Mouse (Mus musculus) brown adipose tissue, adult 24 weeks (tissue): ENCODE data around the gene Lyrm7. TPM values are rescaled to one million over a fixed set of nuclear protein-coding genes. Genes with fewer than 3 reads are reported as not detected.
"Not testable (repeated sequence)": the region's sequence is repeated elsewhere in the genome, so short reads cannot be mapped to it uniquely, and the experiment has no call there.

Experiments
- H3K27ac ChIP-seq: fragments of 200-500 bp; replicated peaks from 2 replicates; pipeline ENCODE4 v1.5.1; 2012; ENCODE audit warnings: low read depth, mild to moderate bottlenecking, low read length
- H3K4me1 ChIP-seq: fragments of 200-500 bp; 2 replicates; pipeline ENCODE4 v1.6.1; 2012; ENCODE audit warnings: low read length, mixed read lengths; ENCODE audit not compliant: control insufficient read depth, insufficient read depth, insufficient read length
- H3K4me3 ChIP-seq: fragments of 200-500 bp; 2 replicates; pipeline ENCODE4 v1.5.1; 2012; ENCODE audit warnings: low read depth, mild to moderate bottlenecking, low read length, moderate library complexity; ENCODE audit not compliant: insufficient read depth
- polyA plus RNA-seq: library from polyadenylated mRNA; stranded (reverse); fragments of >200 nt; gene quantifications from 2 replicates; pipeline ENCODE4 v1.2.4, GENCODE M21; 2012; ENCODE audit not compliant: missing spikeins, insufficient read depth, insufficient read length

Gene Lyrm7
- 51.4 and 62.3 TPM in 2 replicates for polyA plus RNA-seq

DNA sequence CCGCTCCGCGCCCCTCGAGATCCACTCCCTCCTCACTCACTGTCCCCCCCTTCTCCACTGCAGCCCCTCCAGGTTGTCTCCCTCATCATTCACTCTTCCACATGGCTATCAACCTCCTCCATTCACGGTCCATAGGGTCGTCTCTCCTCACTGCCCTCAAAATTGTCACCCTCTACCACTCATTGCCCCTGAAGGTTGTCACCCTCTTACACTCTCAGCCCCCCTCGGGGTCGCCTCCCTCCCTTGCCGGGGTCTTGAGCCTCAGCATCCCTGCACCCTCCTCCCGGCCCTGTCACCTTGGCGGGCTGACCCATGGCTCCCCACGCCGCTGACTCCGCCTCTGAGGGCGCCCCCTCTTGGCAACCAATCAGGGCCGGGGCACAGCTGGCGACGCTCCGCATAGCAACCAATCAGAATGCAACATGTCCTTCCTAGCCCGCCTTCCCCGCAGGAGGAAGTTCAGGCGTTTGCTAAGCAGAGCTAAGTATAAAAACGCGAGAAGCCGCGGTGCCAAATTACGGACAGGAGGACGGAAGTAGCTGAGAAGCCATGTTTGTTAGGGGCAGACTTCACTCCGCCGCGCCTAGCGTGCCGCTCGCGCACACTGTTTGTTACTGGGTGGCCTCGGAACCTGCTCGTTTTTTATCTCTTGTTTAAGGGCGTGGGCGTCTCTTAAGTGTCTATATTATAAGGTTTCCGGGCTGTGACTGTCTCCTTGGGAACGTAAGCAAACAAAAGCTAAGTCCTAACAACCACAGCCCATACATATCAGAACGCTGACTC, at the start of gene Lyrm7:
TSS of gene Lyrm7 (minus strand) at position 661 of the 783 bp plus-strand sequence.
- H3K27ac ChIP-seq: peak within 1 kb of the TSS; percentile 96
- no peaks in the 10 kb centered on the region for H3K4me1 ChIP-seq
- H3K4me3 ChIP-seq: peak within 1 kb of the TSS; percentile 95

DNA sequence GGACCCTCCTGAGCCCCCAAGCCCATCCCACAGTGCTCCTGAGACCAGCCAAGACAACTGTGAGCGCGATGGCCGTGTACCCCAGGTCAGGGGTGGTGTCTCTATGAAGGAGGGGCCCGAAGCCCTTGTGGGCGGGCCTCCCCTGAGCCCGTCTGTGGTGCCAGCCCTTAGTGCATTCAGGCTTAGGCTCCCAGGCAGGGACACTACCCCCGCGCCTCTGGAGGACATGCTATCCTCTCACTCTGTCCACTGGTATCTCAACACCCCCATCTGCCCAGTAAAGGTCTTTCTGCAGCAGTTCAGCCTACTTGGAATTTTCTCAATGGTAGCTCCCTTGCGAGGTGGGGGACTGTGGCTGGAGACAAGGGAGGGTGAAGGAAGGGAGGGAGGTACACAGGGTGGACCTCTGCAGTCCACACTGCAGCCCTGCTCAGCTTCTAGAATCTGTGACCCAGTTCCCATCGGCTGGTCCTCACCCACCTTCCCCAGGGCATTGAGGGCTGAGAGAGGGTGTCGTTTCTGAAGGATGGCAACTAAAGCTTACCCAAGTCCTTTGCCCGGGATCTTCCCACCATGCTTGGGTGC, 49.5 kb upstream of the Lyrm7 start:
- Histone ChIP-seq H3K4me1 (peaks cover 11% of the 10 kb centered on the region), H3K4me3 (no peak overlapping the region), H3K27ac (no peak overlapping the region)

DNA sequence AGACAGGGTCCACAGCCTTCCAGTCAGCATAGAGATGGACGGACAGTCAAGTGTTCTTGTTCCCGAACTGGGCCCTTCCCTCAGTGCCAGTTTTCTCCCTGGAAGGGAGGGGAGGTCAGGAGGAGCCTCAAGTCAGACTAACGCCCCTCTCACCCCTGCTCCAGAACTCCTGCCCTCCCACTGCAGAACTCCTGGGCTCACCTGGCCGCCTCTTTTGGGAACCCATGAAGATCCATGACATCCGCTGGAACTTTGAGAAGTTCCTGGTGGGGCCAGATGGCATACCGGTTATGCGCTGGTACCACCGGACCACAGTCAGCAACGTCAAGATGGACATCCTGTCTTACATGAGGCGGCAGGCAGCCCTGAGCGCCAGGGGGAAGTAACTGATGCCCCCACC, 48.6 kb upstream of the Lyrm7 start:
- Histone ChIP-seq H3K27ac (no peak overlapping the region), H3K4me3 (no peak overlapping the region), H3K4me1 (peaks cover 16% of the 10 kb centered on the region)

DNA sequence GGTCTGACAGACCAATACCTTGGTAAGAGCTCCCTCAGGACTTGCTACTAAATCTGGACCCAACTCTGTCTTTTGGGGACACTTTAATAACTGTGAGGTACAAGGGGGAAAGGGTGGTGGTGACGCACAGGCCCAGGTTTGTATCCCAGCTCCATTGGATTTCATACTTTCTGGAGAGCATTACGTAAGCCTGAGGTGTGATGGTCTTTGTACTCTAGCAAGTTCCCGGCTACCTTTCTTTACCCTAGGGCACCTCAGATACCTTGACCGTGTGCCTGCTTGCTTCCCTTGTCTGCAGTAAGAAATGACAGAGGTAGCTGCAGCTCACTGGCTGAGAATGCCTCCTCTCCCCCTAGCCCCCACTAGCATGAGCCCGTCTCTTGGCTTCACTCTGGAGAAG, 46.5 kb upstream of the Lyrm7 start:
- Histone ChIP-seq H3K4me1 (peaks cover 18% of the 10 kb centered on the region), H3K4me3 (no peak overlapping the region), H3K27ac (no peak overlapping the region)

DNA sequence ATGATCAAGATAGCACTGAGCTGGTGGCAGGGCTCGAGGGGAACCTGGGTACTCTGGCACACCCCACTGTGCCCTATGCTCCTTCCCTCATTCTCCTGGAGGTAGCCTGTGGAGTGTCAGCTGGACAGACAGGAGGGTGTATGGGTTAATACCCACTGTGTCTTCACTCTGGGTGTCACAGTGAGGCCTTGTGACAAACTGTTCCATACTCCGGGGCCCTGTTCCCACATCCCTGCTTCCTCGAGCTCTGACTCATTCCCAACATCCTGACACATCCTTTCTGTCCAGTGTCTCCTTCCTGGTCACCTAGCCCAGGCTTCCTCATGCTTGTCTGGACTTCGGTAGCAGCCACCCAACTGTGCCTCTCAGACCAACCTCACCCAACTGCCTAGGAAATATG, 45.8 kb upstream of the Lyrm7 start:
- H3K27ac ChIP-seq: peak overlapping the region; percentile 41
- no peak overlapping the region for H3K4me3 ChIP-seq
- peaks cover 18% of the 10 kb centered on the region for H3K4me1 ChIP-seq

DNA sequence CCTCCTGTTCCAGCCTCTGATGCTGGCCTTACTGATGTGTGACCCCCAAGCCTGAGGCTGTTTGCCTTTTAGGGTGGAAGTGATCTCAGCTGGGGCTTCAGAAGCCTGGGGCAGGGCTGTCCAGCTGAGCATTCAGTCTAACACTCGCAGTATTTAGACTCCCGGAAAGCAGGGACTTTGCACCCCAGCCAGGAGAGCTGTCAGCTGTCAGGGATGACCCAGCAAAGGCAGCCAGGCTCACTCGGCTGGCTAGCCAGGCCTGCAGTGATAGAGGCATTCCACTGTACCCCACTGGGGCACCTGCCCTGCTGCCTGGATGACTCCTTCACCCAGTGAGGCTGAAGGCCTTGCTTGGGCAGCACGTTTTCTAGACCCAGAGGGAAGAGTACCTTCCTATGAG, 45.2 kb upstream of the Lyrm7 start:
- peaks cover 18% of the 10 kb centered on the region for H3K4me1 ChIP-seq
- H3K27ac ChIP-seq: peak overlapping the region; percentile 41; the same call in 1 of the 2 replicates
- H3K4me3 ChIP-seq: no peak overlapping the region

DNA sequence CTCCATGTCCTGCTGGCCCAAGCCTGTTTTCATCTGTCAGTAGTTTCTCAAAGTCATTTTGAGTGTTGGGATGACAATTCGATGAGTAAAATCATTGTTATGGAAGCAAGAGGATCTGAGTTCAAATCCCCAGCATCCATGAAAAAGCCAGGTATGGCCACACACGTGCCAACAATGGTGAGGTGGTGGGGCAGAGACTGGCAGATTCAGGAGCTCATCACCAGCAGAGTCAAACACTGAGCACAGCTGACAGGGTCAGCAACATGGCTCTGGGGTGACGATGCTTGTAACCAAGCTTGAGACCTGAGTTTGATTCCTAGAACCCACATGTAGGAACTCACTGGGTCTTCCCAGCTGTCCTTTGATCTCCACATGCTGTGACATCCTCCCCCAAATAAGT, 44.4 kb upstream of the Lyrm7 start:
- H3K4me3 ChIP-seq: no peak overlapping the region
- no peak overlapping the region for H3K27ac ChIP-seq
- H3K4me1 ChIP-seq: peaks cover 18% of the 10 kb centered on the region

DNA sequence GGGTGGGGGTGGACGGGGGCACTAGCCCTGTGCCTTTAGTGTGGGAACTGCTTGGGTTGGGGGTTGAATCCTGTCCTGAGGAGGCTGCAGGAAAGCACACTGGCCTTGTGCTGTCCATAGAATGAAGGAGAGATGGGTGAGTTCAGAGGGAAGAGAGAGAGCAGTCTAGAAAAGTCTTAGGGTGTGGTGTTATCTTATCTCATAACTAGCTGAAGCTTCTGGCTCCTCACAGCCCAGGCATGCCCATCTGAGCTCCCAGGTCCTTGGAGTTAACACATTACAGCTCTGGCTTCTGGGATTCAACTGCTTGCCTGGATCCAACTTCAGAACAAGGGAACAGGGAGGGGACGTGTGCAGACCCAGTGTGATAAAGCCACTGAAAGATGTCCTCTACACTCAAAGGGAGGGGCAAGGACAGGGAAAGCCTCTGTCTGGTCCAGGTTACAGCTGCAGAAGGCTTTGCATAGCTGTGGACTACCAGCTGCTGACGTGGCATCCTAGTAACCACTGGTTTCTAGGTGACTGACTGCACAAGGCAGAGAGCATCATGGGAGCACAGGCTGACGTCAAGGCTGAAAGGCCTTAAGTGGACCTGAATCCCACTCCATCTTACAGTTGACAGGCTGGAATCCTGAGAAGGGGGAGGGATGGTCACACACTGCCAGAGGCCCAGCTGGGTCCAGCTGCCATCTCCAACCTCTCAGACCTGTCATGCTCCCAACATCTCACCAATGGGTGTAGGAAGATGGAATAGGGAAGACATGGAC, 43.4 kb upstream of the Lyrm7 start:
- H3K4me1 ChIP-seq: peaks cover 15% of the 10 kb centered on the region
- no peak overlapping the region for H3K27ac ChIP-seq
- peak overlapping the region; percentile 79; the same call in 1 of the 2 replicates for H3K4me3 ChIP-seq

DNA sequence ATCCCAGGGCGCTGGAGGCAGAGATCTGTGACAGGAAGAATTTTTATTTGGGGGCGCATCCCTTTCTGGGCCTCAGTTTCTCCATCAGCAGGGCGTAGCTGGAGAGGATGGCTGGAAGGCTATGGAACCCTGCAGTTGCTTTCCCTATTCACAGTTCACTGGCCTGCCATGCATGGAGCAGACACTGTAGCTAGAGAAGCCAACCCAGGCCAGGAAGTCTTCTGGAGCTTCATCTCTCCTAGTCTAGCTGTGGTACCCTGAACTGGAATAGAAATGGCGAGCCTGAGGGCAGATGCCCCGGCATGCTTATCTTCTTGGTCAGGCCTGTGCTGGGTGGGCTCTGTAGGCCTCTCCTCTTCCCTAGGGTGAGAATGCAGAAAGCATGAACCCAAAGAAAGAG, 42.6 kb upstream of the Lyrm7 start:
- peak overlapping the region; percentile 45 for H3K27ac ChIP-seq
- peak overlapping the region; percentile 79 for H3K4me3 ChIP-seq

DNA sequence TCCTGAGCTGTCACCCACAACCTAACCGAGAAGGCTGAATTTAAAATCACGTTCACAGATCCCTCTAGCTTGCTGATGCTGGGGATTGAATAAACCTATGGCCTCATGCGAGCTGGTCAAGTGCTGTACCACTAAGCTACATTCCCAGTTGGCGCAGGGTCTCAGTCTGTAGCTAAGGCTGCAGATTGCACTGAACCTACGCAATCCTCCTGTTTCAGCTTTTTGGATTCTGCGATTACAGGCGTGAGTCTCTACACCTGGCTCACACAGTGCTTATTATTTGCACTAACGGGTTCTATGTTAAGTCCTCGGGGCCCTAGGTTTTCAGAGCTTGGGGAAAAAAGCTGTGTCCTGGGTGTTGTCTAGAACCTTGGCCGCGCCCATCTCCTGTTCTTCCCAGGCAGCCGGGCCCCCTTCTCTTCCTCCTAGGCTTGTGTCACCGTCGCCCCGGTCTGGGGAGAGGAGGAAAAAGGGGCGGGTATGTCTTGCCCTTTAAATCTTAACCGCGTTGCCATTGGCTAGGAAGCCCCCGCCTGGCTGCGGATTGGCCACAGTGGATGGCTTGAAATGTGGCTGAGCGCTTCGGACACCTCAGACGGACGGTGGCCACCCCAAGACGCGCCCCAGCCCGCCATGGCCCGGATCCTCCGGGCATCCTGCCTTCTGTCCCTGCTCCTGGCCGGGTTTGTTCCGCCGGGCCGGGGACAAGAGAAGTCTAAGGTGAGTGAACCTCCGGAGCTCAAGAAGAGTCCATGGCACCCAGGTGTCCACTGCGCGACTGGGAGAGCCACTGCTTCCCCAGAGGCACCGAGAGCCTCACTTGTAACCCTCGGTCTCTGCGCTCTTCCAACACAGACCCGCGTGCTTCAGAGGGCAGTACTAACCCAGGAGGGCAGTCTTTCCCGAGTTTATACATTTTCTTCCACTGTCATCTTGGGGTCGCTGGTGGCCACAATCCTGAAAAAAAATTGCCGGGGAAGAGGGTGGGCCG, 41.9 kb upstream of the Lyrm7 start, which contains the start of gene Gpx3:
TSS of gene Gpx3 (plus strand) at position 121 of the 991 bp plus-strand sequence.
- H3K4me3 ChIP-seq: peak within 1 kb of the TSS; percentile 79
- peaks cover 15% of the 10 kb centered on the region for H3K4me1 ChIP-seq
- peak within 1 kb of the TSS; percentile 45 for H3K27ac ChIP-seq

More for the DNA sequence above, 42.6 kb upstream of the Lyrm7 start:
- H3K4me1 ChIP-seq: peaks cover 15% of the 10 kb centered on the region

DNA sequence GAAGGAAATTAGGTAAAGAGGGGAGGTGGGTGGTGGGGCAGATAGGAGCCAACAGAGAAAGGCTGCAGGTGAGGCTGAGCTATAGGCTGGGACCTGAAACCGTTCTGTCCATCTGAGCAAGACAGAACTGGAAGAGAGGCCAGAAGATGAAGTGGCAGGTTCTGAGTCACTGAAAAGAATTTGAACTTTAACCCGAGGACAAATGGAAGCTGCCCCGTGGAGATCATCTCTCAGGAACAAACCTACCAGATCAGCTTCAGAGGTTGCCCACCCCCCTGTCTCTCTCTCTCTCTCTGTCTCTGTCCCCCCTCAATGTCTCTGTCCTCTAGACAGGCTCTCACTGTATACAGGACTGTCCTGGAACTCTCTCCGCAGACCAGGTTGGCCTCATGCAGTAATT, 38.9 kb upstream of the Lyrm7 start:
- no peak overlapping the region for H3K4me3 ChIP-seq
- no peak overlapping the region for H3K27ac ChIP-seq
- peaks cover 6% of the 10 kb centered on the region; the same call in 1 of the 2 replicates for H3K4me1 ChIP-seq

DNA sequence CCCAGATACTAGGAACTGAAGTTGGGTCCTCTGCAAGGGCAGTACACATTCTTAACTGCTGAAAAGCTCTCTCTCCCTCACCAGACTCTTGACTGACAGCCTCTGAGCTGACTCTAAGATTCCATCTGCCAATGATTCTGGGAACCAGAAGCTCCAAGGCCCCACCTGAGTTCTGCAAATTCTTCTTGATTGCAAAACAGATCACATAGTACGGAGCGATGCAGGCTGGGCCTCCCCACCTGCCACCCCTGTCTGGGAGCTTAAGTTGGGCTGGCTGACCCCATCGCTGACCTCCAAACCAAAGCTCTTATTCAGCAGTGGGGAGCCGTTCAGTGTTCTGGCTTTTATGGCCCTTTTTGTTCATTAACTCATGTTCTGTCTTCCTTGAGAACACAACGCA, 36.8 kb upstream of the Lyrm7 start:
- Histone ChIP-seq H3K4me1 (0 out of 2 replicates have a peak, but pooled peaks cover 2% of the 10 kb centered on the region), H3K27ac (no peak overlapping the region), H3K4me3 (no peak overlapping the region)

DNA sequence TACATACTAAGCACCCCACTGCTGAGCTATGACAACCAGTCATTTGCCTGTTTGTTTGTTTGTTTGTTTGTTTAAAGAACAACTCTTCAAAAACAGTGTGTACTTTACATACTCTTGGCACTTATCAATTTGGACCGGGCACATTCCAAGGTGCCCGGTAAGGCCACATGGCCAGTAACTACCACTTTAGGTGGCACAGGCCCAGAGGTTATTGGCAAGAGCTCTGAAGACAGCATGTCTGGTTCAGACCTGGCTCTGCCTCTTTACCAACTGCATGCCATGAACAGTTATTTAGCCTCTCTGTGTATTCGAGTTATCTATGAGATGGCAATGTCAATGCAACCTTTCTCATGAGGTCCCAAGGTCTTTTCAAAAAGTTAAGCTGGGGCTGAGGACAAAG, 35.9 kb upstream of the Lyrm7 start:
- not testable (repeated sequence) for H3K27ac ChIP-seq, H3K4me3 ChIP-seq, H3K4me1 ChIP-seq

DNA sequence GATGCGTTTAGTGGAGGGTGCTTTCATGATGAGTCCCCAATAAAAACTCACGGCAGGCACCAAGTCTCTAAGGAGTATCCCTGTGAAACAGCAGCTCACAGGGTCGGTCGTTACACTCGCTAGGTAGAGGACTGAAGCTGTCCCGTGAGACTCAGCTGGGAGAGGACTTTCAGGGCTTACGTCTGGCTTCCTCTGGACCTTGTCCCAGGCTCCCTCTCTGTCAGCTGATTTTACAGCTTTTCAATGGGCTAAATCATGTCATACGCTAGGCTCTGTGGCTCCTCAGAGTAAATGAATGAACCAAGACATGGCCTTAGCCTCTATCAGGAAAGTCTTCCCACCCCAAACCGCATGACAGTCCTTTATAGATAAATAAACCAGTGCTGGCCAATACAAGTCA, 33.9 kb upstream of the Lyrm7 start:
- H3K27ac ChIP-seq: no peak overlapping the region
- H3K4me3 ChIP-seq: no peak overlapping the region
- H3K4me1 ChIP-seq: 0 out of 2 replicates have a peak, but pooled peaks cover 2% of the 10 kb centered on the region
